16 mouse cellular contexts compared by ENCODE assay signal in genomic region chr1:120831975-120832374, GRCm38 (mm10).
"Had no signal": no experiment of that assay in that cellular context is flagged by ENCODE, and none has a peak within 500 bp of the region (broad histone marks: within the 10 kb centered on the region; RNA-seq: fewer than 3 reads in every experiment).

No protein-coding gene starts in this region.

- H3K36me3 ChIP-seq: neural tube, embryonic 13.5 days; neural tube, embryonic 15.5 days; stomach, embryonic 15.5 days had no signal

- H3K4me3 ChIP-seq: neural tube, embryonic 13.5 days; neural tube, embryonic 15.5 days; stomach, embryonic 15.5 days had no signal

- H3K4me2 ChIP-seq: neural tube, embryonic 13.5 days; neural tube, embryonic 15.5 days; stomach, embryonic 15.5 days had no signal

- H3K27ac ChIP-seq: neural tube, embryonic 13.5 days; neural tube, embryonic 15.5 days; stomach, embryonic 15.5 days; stomach, postnatal 0 days had no signal

- DNase-seq: retina, postnatal 1 day; right cerebral cortex, adult 18-20 months; right cerebral cortex, postnatal 14 days; right cerebral cortex, postnatal 25 days; right cerebral cortex, postnatal 4 days; spleen, adult 18-20 months; thymus, adult 18-20 months; thymus, adult 2 months; thymus, postnatal 14 days; thymus, postnatal 25 days; thymus, postnatal 36 days; thymus, postnatal 4 days had no signal

- H3K9ac ChIP-seq: neural tube, embryonic 13.5 days; neural tube, embryonic 15.5 days; stomach, embryonic 15.5 days had no signal

- H3K9me3 ChIP-seq: neural tube, embryonic 13.5 days; neural tube, embryonic 15.5 days; stomach, embryonic 15.5 days had no signal

- H3K4me1 ChIP-seq: neural tube, embryonic 13.5 days; neural tube, embryonic 15.5 days; stomach, embryonic 15.5 days had no signal

- H3K27me3 ChIP-seq: neural tube, embryonic 13.5 days; neural tube, embryonic 15.5 days; stomach, embryonic 15.5 days had no signal
